Mouse (Mus musculus) intestine, embryonic 16.5 days (tissue): ENCODE data around the gene Ttn. TPM values are rescaled to one million over a fixed set of nuclear protein-coding genes. Genes with fewer than 3 reads are reported as not detected.

Experiments used
- ATAC-seq: fragments of 200-750 bp; cut with Nextera tagmentation; 2 replicates; pipeline ENCODE4 v1.8.0; 2017; ENCODE audit warnings: moderate TSS enrichment, moderate library complexity
- H3K27ac ChIP-seq: fragments of 300-500 bp; sonication (generic); 2 replicates; pipeline ENCODE4 v1.5.1; 2014; ENCODE audit warnings: mild to moderate bottlenecking, low read length
- H3K27me3 ChIP-seq: fragments of 300-500 bp; sonication (generic); replicated peaks from 2 replicates; pipeline ENCODE4 v1.6.1; 2014; ENCODE audit warnings: low read length, control low read depth, mixed read lengths; ENCODE audit not compliant: control insufficient read depth, insufficient read depth
- H3K36me3 ChIP-seq: fragments of 300-500 bp; sonication (generic); 2 replicates; pipeline ENCODE4 v1.6.1; 2014; ENCODE audit warnings: low read length, control low read depth; ENCODE audit not compliant: control insufficient read depth, insufficient read depth
- H3K4me1 ChIP-seq: fragments of 300-500 bp; sonication (generic); 2 replicates; pipeline ENCODE4 v1.6.1; 2014; ENCODE audit warnings: low read length, control low read depth, mixed read lengths; ENCODE audit not compliant: control insufficient read depth, insufficient read depth
- H3K4me2 ChIP-seq: fragments of 300-500 bp; sonication (generic); 2 replicates; pipeline ENCODE4 v1.6.1; 2014; ENCODE audit warnings: low read depth, low read length, control low read depth
- H3K4me3 ChIP-seq: fragments of 300-500 bp; sonication (generic); 2 replicates; pipeline ENCODE4 v1.5.1; 2014; ENCODE audit warnings: mild to moderate bottlenecking, low read length
- H3K9ac ChIP-seq: fragments of 300-500 bp; sonication (generic); 2 replicates; pipeline ENCODE4 v1.6.1; 2014; ENCODE audit warnings: low read depth, low read length
- H3K9me3 ChIP-seq: fragments of 300-500 bp; sonication (generic); 2 replicates; pipeline ENCODE4 v1.6.1; 2016; ENCODE audit warnings: low read length, control low read depth; ENCODE audit not compliant: control insufficient read depth
- WGBS: fragments of 180-500 bp; shearing (Covaris S2); extraction: QIAGEN DNeasy Blood & Tissue Kit; methylation state at CpG from one replicate; pipeline ENCODE4 v1.1.7; 2014; 5-methylcytosine and 5-hydroxymethylcytosine counted together
- polyA plus RNA-seq: library from polyadenylated mRNA; unstranded; fragments of >200 nt; fragmentation: Nextera tagmentation; extraction: Ambion mirVana; gene quantifications from 2 replicates; pipeline ENCODE4 v1.2.1, GENCODE M21; 2015

Ttn gene
- polyA plus RNA-seq, 1 experiment from 2014 or later: 0.50 TPM

GRCm38 (mm10) chr2:76969637-76970036, 12.7 kb downstream of the Ttn start:
- 77% methylated on average over 21 of the region's 21 CpGs for WGBS
- H3K4me1 ChIP-seq: no peaks in the 10 kb centered on the region
- no peak for ATAC-seq
- no peaks in the 10 kb centered on the region for H3K36me3 ChIP-seq
- no peak overlapping the region for H3K4me3 ChIP-seq
- no peak overlapping the region for H3K27ac ChIP-seq
- no peaks in the 10 kb centered on the region for H3K9me3 ChIP-seq
- no peak overlapping the region for H3K9ac ChIP-seq
- no peaks in the 10 kb centered on the region for H3K27me3 ChIP-seq
- no peak overlapping the region for H3K4me2 ChIP-seq

DNA sequence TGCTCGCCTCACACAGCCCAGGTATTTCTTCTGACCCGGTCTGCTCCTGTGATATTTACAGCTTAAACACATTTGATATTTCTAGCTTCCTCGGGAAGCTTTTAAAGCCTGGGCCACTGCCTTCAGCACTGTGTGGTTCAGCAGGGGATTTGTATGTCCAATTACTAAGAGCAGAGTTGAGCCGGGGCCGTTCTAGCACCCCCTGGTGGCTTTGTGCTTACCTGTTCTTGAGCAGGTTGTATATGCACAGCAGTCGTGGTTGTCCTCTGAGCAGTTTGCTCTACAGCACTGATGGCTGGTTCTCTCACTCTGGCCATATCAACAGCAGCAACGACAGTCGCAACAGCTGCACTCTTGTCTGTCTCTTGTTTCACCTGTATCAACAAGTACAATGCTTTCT, 13.4 kb downstream of the Ttn start:
- 20% methylated on average over 8 of the region's 8 CpGs for WGBS
- Histone ChIP-seq H3K4me3 (no peak overlapping the region), H3K27ac (no peak overlapping the region), H3K4me2 (no peak overlapping the region), H3K36me3 (no peaks in the 10 kb centered on the region), H3K9ac (no peak overlapping the region), H3K27me3 (no peaks in the 10 kb centered on the region), H3K4me1 (no peaks in the 10 kb centered on the region), H3K9me3 (no peaks in the 10 kb centered on the region)
- peak; percentile 76; the same call in 1 of the 2 replicates for ATAC-seq

DNA sequence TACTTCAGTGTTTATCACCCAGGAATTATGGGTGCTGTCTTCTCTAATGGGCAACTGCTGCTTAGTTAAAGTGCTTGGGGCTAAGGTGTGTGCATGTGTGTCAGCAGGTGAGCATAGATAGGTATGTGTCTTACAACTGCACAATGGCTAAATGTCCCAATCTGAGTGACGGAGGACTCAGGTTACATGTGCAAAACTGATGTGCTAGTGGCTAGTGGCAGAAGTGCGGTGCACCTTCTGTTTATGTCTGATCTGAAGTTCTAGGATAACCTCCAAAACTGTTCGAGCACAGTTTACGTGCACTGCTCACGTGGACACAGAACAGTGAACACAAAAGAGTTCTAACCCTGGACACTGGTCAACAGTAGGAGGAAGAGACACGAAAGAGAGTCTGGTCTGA, 15.8 kb downstream of the Ttn start:
- ATAC-seq: no peak
- WGBS: 81% methylated on average over 6 of the region's 6 CpGs
- Histone ChIP-seq H3K9ac (no peak overlapping the region), H3K9me3 (no peaks in the 10 kb centered on the region), H3K4me3 (no peak overlapping the region), H3K4me2 (no peak overlapping the region), H3K4me1 (no peaks in the 10 kb centered on the region), H3K36me3 (no peaks in the 10 kb centered on the region), H3K27ac (no peak overlapping the region), H3K27me3 (no peaks in the 10 kb centered on the region)

DNA sequence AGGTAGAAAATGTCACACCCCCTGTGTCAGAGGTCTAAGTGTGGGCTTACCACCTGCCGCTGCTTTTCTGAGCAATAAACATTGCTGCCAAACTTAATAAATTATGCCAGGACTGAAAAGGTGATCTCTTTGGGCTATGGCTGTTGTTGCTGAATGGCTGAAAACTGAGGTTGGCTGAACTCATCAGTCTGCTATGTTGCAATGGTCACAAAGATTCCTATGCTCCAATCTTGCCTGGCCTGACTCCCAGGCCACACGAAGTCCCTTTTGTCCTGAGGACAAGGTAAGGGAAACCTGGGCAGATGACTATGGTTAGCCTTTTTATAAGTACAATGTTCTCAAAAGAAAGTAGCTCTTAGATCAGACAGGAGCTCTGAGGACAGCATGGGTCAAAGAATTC, 16.3 kb downstream of the Ttn start:
- H3K27ac ChIP-seq: no peak overlapping the region
- H3K9me3 ChIP-seq: no peaks in the 10 kb centered on the region
- 65% methylated on average over 2 of the region's 2 CpGs for WGBS
- no peak overlapping the region for H3K4me2 ChIP-seq
- no peaks in the 10 kb centered on the region for H3K36me3 ChIP-seq
- no peak overlapping the region for H3K9ac ChIP-seq
- H3K4me3 ChIP-seq: no peak overlapping the region
- H3K4me1 ChIP-seq: no peaks in the 10 kb centered on the region
- no peaks in the 10 kb centered on the region for H3K27me3 ChIP-seq
- ATAC-seq: no peak

DNA sequence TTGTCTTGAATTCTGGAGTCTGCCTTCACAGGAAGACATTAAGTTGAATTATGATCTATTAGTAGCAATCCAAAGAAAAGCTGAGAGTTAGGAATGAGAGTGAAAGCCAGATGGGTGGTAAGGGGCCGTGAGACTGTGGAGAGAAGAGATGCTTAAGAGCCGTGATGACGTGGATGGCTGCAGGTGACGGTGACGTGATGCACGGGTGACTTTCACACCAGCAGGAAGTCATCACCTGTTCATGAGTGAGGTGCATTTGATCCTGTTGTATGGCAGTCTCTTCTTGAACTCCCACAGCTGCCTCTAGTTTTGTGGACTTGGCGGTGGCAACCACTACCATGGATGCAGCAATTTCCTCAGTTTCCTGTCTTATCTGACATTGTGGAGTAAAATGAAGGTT, 16.8 kb downstream of the Ttn start:
- no peak overlapping the region for H3K4me3 ChIP-seq
- WGBS: 88% methylated on average over 7 of the region's 7 CpGs

GRCm38 (mm10) chr2:76962045-76962432, 20.3 kb downstream of the Ttn start:
- no peak for ATAC-seq
- H3K36me3 ChIP-seq: no peaks in the 10 kb centered on the region
- H3K9me3 ChIP-seq: no peaks in the 10 kb centered on the region
- H3K27me3 ChIP-seq: no peaks in the 10 kb centered on the region
- H3K4me2 ChIP-seq: no peak overlapping the region
- no peaks in the 10 kb centered on the region for H3K4me1 ChIP-seq
- no peak overlapping the region for H3K27ac ChIP-seq
- WGBS: 73% methylated on average over 6 of the region's 6 CpGs
- no peak overlapping the region for H3K4me3 ChIP-seq
- no peak overlapping the region for H3K9ac ChIP-seq

More for the DNA sequence above, 16.8 kb downstream of the Ttn start:
- ATAC-seq: no peak
- H3K36me3 ChIP-seq: no peaks in the 10 kb centered on the region
- no peaks in the 10 kb centered on the region for H3K4me1 ChIP-seq
- no peak overlapping the region for H3K27ac ChIP-seq
- no peak overlapping the region for H3K9ac ChIP-seq
- no peaks in the 10 kb centered on the region for H3K27me3 ChIP-seq
- H3K4me2 ChIP-seq: no peak overlapping the region
- no peaks in the 10 kb centered on the region for H3K9me3 ChIP-seq

DNA sequence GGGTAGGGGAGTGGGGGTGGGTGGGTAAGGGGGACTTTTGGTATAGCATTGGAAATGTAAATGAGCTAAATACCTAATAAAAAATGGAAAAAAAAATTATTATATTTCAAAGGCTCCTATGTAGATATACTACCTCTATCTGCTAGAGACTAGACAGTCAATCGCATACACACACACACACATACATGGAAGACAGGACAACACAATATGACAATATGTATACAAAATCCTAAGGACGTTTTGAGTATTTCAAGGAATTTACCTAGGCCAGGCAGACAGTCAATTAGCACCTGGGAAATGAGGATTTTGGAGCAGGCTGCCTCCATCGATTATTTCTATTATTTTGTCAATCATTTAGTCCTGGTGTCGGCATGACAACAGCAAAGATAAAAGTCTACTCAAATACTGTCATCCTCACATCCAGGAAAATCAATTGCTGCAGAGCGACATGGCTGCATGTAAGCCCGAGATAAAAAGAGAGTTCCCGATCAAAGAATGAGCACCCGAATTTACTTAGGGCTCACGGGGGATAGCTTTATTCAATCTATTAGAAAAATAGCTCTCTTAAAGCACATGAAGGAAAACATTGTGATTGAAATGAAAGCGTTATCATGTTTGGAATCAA, 20.8 kb downstream of the Ttn start:
- no peak for ATAC-seq
- no peak overlapping the region for H3K4me2 ChIP-seq
- no peaks in the 10 kb centered on the region for H3K4me1 ChIP-seq
- H3K36me3 ChIP-seq: no peaks in the 10 kb centered on the region
- H3K9ac ChIP-seq: no peak overlapping the region
- no peaks in the 10 kb centered on the region for H3K27me3 ChIP-seq
- no peaks in the 10 kb centered on the region for H3K9me3 ChIP-seq
- H3K27ac ChIP-seq: no peak overlapping the region
- 76% methylated on average over 10 of the region's 10 CpGs for WGBS
- H3K4me3 ChIP-seq: no peak overlapping the region

- no peak for ATAC-seq
These were observed 32.6 kb downstream of the Ttn start for GRCm38 (mm10) chr2:76949774-76950173.

GRCm38 (mm10) chr2:76938515-76938914, 43.8 kb downstream of the Ttn start:
- WGBS: 61% methylated on average over 10 of the region's 10 CpGs
- no peak overlapping the region for H3K4me3 ChIP-seq

More at GRCm38 (mm10) chr2:76949774-76950173, 32.6 kb downstream of the Ttn start:
- no peaks in the 10 kb centered on the region for H3K36me3 ChIP-seq
- no peak overlapping the region for H3K4me2 ChIP-seq
- H3K9me3 ChIP-seq: no peaks in the 10 kb centered on the region
- 72% methylated on average over 7 of the region's 7 CpGs for WGBS
- H3K27ac ChIP-seq: no peak overlapping the region
- H3K4me3 ChIP-seq: no peak overlapping the region
- H3K9ac ChIP-seq: no peak overlapping the region
- no peaks in the 10 kb centered on the region for H3K4me1 ChIP-seq
- no peaks in the 10 kb centered on the region for H3K27me3 ChIP-seq

DNA sequence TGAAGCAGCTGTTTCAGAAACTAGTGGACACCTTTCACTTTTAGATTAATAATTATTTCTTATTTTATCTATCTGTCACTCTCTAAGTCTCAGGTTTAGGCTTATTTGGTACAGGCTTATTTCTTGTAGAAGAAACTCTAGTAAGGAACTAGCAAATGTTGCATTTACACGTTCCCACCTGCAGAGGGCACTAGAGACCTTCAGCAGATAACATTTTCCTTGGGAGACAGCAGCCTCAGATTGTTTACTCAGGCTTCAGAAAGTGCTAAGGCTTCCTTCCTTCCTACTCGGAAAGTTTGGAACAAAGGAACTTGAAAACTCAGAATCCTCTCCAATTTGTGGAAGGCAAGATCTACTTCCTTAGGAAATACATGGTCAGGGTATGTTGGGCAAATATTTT, 52.6 kb downstream of the Ttn start:
- no peak overlapping the region for H3K4me3 ChIP-seq
- WGBS: 3% methylated on average over 2 of the region's 2 CpGs
- ATAC-seq: no peak

More at GRCm38 (mm10) chr2:76938515-76938914, 43.8 kb downstream of the Ttn start:
- H3K27ac ChIP-seq: no peak overlapping the region
- H3K27me3 ChIP-seq: no peaks in the 10 kb centered on the region
- no peak for ATAC-seq
- H3K4me1 ChIP-seq: no peaks in the 10 kb centered on the region
- H3K9me3 ChIP-seq: no peaks in the 10 kb centered on the region
- H3K4me2 ChIP-seq: no peak overlapping the region
- H3K36me3 ChIP-seq: no peaks in the 10 kb centered on the region
- H3K9ac ChIP-seq: no peak overlapping the region

More for the DNA sequence above, 52.6 kb downstream of the Ttn start:
- H3K4me1 ChIP-seq: no peaks in the 10 kb centered on the region
- no peaks in the 10 kb centered on the region for H3K36me3 ChIP-seq
- no peaks in the 10 kb centered on the region for H3K27me3 ChIP-seq
- no peak overlapping the region for H3K27ac ChIP-seq
- no peak overlapping the region for H3K9ac ChIP-seq
- no peaks in the 10 kb centered on the region for H3K9me3 ChIP-seq
- no peak overlapping the region for H3K4me2 ChIP-seq
